Mouse (Mus musculus) adrenal gland (tissue): ENCODE data around the gene Tex2.
"Not testable (repeated sequence)": the region's sequence is repeated elsewhere in the genome, so short reads cannot be mapped to it uniquely, and the experiment has no call there.

Source experiments
- intact Hi-C: fragments of 180-260 bp; cut with DNase I; formaldehyde crosslinking; loops from one replicate; pipeline ENCODE4 v1.15.1; 2025

Gene Tex2

DNA sequence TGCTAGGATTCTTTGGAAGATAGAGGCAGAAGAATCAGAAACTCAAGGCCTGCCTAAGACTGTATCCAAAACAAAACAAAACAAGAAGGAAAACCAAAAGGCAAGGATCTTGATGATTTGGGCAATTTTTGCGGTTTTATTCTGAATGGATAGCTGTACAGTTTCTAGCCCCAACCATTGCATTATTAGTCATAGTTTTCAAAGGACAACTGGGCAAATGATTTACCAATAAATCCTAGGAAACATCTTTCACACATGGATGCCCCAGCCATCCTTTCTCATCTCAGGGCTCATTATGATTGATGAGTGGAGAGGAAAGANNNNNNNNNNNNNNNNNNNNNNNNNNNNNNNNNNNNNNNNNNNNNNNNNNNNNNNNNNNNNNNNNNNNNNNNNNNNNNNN, 29.4 kb downstream of the Tex2 start:
- intact Hi-C loops: loop anchor here (2.0 kb wide), 1 partner anchor 25 kb away; no protein-coding TSS in a partner anchor

GRCm38 (mm10) chr11:106581357-106581756, 31.9 kb downstream of the Tex2 start:
- intact Hi-C loops: no loop called here

GRCm38 (mm10) chr11:106580468-106580867, 32.8 kb downstream of the Tex2 start:
- intact Hi-C loops: no loop called here

- intact Hi-C loops: no loop called here
Observed at GRCm38 (mm10) chr11:106579957-106580356, 33.3 kb downstream of the Tex2 start.

GRCm38 (mm10) chr11:106579146-106579545, 34.1 kb downstream of the Tex2 start:
- intact Hi-C loops: no loop called here

DNA sequence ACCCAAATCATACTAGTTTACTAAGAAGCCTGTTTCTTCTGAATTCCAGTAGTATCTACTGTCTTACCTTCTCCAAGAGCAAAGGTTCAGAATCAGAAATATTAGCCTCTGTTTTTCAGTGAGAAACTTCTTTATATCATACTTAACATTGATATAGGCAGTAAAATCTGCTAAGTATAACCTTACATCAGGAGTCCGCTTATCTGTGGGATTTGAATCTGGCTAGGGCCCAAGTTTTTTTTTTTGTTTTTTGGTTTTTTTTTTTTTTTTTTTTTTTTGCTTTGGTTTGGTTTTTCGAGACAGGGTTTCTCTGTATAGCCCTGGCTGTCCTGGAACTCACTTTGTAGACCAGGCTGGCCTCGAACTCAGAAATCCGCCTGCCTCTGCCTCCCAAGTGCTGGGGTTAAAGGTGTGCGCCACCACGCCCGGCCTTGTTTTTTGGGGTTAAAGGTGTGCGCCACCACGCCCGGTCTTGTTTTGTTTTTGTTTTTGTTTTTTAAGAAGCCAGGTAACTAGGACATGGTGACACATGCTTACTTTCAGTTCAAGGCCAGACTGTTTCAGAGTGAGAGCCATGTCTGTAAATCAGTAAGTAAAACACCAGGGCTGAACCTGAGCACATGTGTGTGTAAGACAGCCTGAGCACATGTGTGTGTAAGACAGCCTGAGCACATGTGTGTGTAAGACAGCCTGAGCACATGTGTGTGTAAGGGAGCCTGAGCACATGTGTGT, 35.4 kb downstream of the Tex2 start:
- intact Hi-C loops: not testable (repeated sequence)

DNA sequence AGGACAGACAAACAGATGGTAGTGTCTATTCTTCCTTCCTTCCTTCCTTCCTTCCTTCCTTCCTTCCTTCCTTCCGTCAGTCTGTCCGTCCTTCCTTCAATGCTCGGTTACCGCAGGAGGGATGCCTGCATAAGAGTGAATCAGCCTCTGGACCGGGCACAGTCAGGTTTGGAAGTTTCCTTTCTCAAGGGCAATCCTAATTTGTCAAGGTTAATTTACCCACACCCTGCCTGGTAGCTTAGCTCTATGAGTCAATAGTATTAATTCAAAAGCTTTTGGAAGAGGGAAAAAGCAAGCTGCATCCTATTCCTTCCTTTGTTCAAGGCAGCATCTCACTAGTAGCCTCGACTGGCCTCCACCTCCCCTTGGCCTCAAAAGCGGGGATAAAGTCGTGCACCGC, 38.8 kb downstream of the Tex2 start:
- intact Hi-C loops: loop anchor here (5.0 kb wide), 1 partner anchor 38 kb away; the partner anchor contains the start of gene Tex2

GRCm38 (mm10) chr11:106573476-106574240, 39.6 kb downstream of the Tex2 start:
- intact Hi-C loops: loop anchor here (5.0 kb wide), 1 partner anchor 39 kb away; the partner anchor contains the start of gene Tex2

DNA sequence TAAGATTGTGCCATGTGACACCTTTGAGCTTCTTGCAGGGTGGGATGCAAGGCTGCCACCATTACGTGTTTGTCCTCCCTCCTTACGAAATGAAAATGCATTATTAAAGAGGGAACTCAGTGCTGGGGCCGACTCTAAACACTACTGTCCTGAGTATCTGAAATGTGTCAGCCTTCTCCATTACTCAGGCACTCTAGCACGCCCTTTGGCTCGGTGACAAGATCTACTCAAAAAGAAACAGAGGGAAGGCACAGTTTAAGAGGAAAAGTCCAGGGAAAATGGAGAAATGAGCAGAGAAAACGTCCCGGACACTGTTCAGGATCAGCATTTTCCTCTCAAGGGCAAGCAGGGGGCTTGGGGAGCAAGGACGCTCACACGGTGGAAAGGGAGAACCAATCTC, 40.3 kb downstream of the Tex2 start:
- intact Hi-C loops: loop anchor here (5.0 kb wide), 1 partner anchor 39 kb away; the partner anchor contains the start of gene Tex2

DNA sequence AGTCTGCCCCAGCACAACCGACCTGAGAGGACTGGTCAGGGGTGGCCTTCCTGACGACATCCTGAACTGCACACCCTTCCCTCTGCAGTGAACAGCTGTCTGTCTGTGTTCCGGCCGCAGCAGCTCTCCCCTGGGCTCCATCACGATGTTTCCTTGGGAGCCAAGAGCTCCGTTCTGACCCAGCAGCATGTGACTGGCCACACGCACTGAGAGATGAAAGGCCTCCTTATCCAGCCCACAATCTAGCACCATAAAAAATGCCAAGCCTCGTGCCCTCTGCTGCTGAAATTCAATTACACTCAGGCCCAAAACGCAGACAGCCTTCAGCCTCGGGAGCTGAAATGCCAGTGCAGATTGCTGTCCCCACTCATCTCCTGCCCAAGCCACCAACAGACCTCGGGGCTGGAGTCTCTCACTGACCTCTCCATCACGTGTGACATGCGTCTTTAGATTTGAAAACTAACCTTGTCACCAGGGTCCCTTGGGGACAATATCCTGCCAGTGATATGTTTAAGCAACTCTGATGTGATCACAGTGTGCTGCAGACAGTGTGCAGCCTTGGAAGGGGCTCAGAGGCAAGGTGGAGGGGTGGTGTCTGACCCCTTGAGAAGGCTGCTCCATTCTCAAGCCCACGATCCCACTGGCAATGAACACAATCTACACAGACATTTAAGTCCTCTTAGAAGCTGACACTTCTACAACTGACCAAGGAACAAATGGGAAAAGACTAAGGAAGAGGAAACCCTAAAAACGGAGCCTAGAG, 41.0 kb downstream of the Tex2 start:
- intact Hi-C loops: loop anchor here (5.0 kb wide), 1 partner anchor 40 kb away; the partner anchor contains the start of gene Tex2

- intact Hi-C loops: loop anchor here (5.0 kb wide), 1 partner anchor 41 kb away; the partner anchor contains the start of gene Tex2
Observed at GRCm38 (mm10) chr11:106571026-106571983, 41.9 kb downstream of the Tex2 start.

DNA sequence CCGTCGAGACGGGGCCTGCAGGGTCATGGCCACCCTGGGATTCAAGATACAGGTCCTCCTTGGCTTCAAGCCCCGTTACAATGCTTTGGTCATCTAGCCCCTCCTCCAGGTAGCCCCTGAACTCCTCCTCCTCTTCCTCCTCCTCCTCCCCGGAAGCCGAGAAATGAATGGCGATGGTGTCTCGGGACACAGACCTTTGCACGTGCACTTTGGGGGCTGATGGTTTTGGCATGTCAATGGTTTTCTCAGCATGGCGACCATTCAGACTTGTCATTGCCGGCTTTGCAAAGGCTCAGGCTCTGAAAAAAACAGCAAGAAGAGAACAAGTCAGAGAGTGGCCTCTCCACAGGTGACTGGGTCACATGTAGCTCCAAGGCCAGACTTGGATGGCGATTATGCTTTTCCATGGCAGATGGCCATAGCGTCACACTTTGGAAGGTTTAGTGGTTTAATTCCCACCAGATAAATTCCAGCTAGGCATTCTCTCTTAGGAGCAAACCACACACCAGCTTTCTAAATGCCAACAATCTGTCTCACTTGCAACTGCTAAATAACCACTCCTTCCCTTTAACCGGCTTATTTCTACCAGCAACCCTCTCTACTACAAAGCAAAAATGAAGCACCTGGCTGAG, 44.8 kb downstream of the Tex2 start:
- intact Hi-C loops: loop anchor here (5.0 kb wide), 1 partner anchor 36 kb away; no protein-coding TSS in a partner anchor

DNA sequence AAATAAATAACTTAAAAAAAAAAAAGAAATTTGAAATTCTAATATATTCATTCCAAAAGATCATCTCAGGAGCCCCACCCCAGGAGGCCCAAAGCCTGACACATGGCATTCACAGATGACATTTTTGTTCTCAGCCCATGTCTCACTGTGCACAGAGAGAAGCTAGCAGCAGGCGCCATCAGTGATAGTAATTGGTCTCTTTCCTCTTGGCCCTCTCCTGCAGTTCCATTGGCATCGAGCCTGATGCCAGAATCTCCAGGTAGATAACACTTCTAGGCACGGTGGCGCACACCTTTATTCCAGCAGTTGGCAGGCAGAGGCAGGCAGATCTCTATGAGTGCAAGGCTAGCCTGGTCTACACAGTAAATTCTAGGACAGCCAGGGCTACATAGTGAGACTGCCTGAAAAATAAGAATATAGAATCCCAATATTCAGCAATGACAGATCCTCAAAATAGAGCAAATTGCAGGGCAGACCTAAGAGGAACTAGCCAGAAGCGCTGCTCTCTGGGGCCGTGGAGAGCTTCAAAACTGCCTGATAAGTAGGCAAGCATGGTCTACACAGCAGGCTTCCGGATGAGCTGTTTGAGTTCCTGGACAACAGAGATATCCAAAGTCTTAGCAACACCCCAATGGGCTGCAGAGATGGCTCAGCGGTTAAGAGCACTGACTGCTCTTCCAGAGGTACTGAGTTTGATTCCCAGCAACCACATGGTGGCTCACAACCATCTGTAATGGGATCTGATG, 47.0 kb downstream of the Tex2 start:
- intact Hi-C loops: loop anchor here (5.0 kb wide), 1 partner anchor 34 kb away; no protein-coding TSS in a partner anchor

DNA sequence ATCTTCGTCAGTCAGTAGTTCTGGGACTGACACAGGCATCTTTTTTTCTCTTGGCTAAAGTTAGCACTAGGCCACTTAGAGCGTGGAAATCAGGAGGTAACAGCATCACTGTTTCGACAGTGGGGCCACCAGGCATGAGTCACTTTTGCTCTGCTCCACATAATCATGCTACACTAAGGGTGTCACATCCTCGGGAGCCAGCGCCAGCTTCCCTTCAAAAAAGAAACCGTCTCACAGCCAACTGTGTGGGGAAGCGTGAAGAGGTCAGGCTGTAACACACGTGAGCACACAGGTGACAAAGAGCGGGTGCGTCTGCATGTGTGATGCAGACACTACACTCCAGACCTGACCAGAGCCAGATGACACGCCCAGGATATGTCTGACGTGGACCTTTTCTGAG, 49.0 kb downstream of the Tex2 start:
- intact Hi-C loops: no loop called here

GRCm38 (mm10) chr11:106562707-106563106, 50.5 kb downstream of the Tex2 start:
- intact Hi-C loops: no loop called here

- intact Hi-C loops: no loop called here
Observed at GRCm38 (mm10) chr11:106559773-106560172, 53.5 kb downstream of the Tex2 start.

DNA sequence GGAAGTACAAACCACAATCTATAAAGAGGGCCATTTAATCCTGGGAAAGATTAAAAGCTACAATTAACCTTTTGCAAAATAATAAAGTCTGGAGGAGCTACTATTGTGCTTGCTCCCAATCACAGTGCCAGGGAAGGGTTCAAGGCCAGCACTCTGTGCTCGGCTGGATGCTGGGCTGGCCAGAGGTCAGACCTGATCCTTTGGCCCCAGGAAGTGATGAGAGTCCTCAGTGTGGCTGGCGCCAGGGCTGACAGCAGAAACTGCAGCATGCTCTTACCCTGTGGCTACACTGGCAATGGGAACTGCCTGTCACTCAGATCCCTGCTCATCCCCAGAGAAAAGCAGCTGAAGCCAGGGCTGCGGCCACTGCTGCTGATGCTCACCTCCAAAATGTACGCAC, 55.2 kb downstream of the Tex2 start:
- intact Hi-C loops: no loop called here

GRCm38 (mm10) chr11:106557398-106557797, 55.8 kb downstream of the Tex2 start:
- intact Hi-C loops: no loop called here

DNA sequence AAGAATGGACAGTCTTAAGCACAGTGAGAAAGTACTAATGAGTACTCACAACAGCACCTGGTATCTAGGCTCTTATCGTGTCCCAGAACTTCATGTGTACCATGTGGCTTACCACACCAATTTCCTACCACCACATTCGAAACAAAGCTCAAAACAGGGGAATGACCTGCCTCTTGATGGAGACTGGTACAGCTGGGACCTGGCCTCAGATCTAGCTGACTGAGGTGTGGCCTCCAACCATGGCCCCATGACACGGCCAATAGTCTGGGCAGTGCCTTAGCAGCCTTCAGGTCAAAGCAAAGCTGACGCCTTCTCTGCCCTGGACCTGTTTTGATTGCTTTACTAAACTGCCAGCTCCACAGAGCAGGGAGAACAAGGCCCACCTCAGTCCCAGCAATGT, 56.5 kb downstream of the Tex2 start:
- intact Hi-C loops: no loop called here
